Mouse (Mus musculus): ENCODE results near the gene 2300009A05Rik. TPM values are rescaled to one million over a fixed set of nuclear protein-coding genes. Genes with fewer than 3 reads are reported as not detected.
A peak's percentile ranks its signal among the peaks of the same experiment; 100 is the strongest.

Gene 2300009A05Rik
- polyA plus RNA-seq (2015; fragmentation: Nextera tagmentation; extraction: Ambion mirVana) = 54.2 and 55.3 TPM in 2 replicates

GRCm38 (mm10) chr9:63398611-63399462, at the start of gene 2300009A05Rik:
2300009A05Rik (minus strand) TSS chr9:63399246.
- peak within 1 kb of the TSS; percentile 77 for H3K9ac ChIP-seq (replicated peaks)
- H3K27me3 ChIP-seq (ENCODE audit: insufficient read depth, low read length) = no peaks in the 10 kb centered on the region
- no peaks in the 10 kb centered on the region for H3K36me3 ChIP-seq (replicated peaks; ENCODE audit: insufficient read depth, low read length)
- H3K4me2 ChIP-seq (ENCODE audit: low read depth, low read length) = peak within 1 kb of the TSS; percentile 98
- ATAC-seq (peak; percentile 99), DNase-seq (peak; percentile 97)
- peak within 1 kb of the TSS; percentile 77 for H3K4me3 ChIP-seq (ENCODE audit: low read depth, low read length)
- H3K27ac ChIP-seq (ENCODE audit: low read depth) = peak within 1 kb of the TSS; percentile 92
- WGBS (ENCODE audit: insufficient replicate concordance) = under 1% methylated on average over 67 of the region's 74 CpGs
- TF ChIP-seq EP300 (IDR thresholded peaks at IDR 0.05; ENCODE audit: low read depth) (no peak), CTCF (IDR thresholded peaks at IDR 0.05; ENCODE audit: low read depth) (peak; percentile 12)
- H3K4me1 ChIP-seq (ENCODE audit: insufficient read depth) = peaks cover 4% of the 10 kb centered on the region
- no peaks in the 10 kb centered on the region for H3K9me3 ChIP-seq (ENCODE audit: low read length)

GRCm38 (mm10) chr9:63443695-63444094, 44.6 kb upstream of the 2300009A05Rik start:
- no peaks in the 10 kb centered on the region for H3K4me1 ChIP-seq (ENCODE audit: insufficient read depth)
- no peaks in the 10 kb centered on the region for H3K27me3 ChIP-seq (ENCODE audit: insufficient read depth, low read length)
- no peak overlapping the region for H3K9ac ChIP-seq (replicated peaks)
- TF ChIP-seq CTCF (IDR thresholded peaks at IDR 0.05; ENCODE audit: low read depth) = no peak
- TF ChIP-seq EP300 (IDR thresholded peaks at IDR 0.05; ENCODE audit: low read depth) = no peak
- H3K9me3 ChIP-seq (ENCODE audit: low read length) = no peaks in the 10 kb centered on the region
- H3K4me3 ChIP-seq (ENCODE audit: low read depth, low read length) = no peak overlapping the region
- WGBS (ENCODE audit: insufficient replicate concordance) = 75% methylated on average over 6 of the region's 6 CpGs
- ATAC-seq = no peak
- H3K4me2 ChIP-seq (ENCODE audit: low read depth, low read length) = no peak overlapping the region
- no peaks in the 10 kb centered on the region for H3K36me3 ChIP-seq (replicated peaks; ENCODE audit: insufficient read depth, low read length)
- DNase-seq = no peak
- H3K27ac ChIP-seq (ENCODE audit: low read depth) = no peak overlapping the region

DNA sequence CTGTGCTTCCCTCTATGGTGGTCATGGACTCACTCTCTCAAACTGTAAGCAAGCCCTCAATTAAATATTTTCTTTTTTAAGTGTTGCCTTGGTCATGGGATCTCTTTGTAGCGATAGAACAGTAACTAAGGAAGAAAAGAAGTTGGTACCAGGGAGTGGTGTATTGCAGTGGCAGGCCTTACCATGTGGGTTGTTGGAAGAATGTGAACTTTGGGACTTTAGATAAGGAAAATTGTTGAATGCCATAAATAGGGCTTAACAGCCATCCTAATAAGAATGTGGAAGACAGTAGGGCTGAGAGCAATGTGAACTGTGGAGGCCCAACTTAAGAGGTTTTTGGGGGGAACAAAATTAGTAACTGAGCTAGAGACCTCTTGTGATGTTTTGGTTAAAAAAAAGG, 31.6 kb upstream of the 2300009A05Rik start:
- TF ChIP-seq CTCF (IDR thresholded peaks at IDR 0.05; ENCODE audit: low read depth) = no peak
- Histone ChIP-seq H3K36me3 (replicated peaks; ENCODE audit: insufficient read depth, low read length) (no peaks in the 10 kb centered on the region), H3K9me3 (ENCODE audit: low read length) (no peaks in the 10 kb centered on the region), H3K27me3 (ENCODE audit: insufficient read depth, low read length) (no peaks in the 10 kb centered on the region), H3K27ac (ENCODE audit: low read depth) (no peak overlapping the region), H3K4me1 (ENCODE audit: insufficient read depth) (no peaks in the 10 kb centered on the region), H3K4me3 (ENCODE audit: low read depth, low read length) (no peak overlapping the region), H3K4me2 (ENCODE audit: low read depth, low read length) (no peak overlapping the region), H3K9ac (replicated peaks) (no peak overlapping the region)
- DNase-seq (no peak), ATAC-seq (no peak)
- WGBS (ENCODE audit: insufficient replicate concordance) = 71% methylated on average over 1 of the region's 1 CpGs

- Histone ChIP-seq H3K36me3 (replicated peaks; ENCODE audit: insufficient read depth, low read length) (no peaks in the 10 kb centered on the region), H3K4me2 (ENCODE audit: low read depth, low read length) (no peak overlapping the region), H3K9me3 (ENCODE audit: low read length) (no peaks in the 10 kb centered on the region), H3K9ac (replicated peaks) (no peak overlapping the region), H3K27ac (ENCODE audit: low read depth) (no peak overlapping the region), H3K4me1 (ENCODE audit: insufficient read depth) (no peaks in the 10 kb centered on the region), H3K27me3 (ENCODE audit: insufficient read depth, low read length) (no peaks in the 10 kb centered on the region), H3K4me3 (ENCODE audit: low read depth, low read length) (no peak overlapping the region)
- 50% methylated on average over 9 of the region's 9 CpGs for WGBS (ENCODE audit: insufficient replicate concordance)
- DNase-seq (no peak), ATAC-seq (no peak)
- peak; percentile 20 for TF ChIP-seq CTCF (IDR thresholded peaks at IDR 0.05; ENCODE audit: low read depth)
- TF ChIP-seq EP300 (IDR thresholded peaks at IDR 0.05; ENCODE audit: low read depth) = no peak
Measured at GRCm38 (mm10) chr9:63421096-63421736, 22.2 kb upstream of the 2300009A05Rik start.

- ATAC-seq = no peak
- Histone ChIP-seq H3K4me2 (ENCODE audit: low read depth, low read length) (no peak overlapping the region), H3K27me3 (ENCODE audit: insufficient read depth, low read length) (no peaks in the 10 kb centered on the region), H3K4me3 (ENCODE audit: low read depth, low read length) (no peak overlapping the region), H3K27ac (ENCODE audit: low read depth) (no peak overlapping the region), H3K4me1 (ENCODE audit: insufficient read depth) (no peaks in the 10 kb centered on the region), H3K9ac (replicated peaks) (no peak overlapping the region), H3K36me3 (replicated peaks; ENCODE audit: insufficient read depth, low read length) (no peaks in the 10 kb centered on the region), H3K9me3 (ENCODE audit: low read length) (no peaks in the 10 kb centered on the region)
- DNase-seq = no peak
- 65% methylated on average over 6 of the region's 6 CpGs for WGBS (ENCODE audit: insufficient replicate concordance)
- TF ChIP-seq EP300 (IDR thresholded peaks at IDR 0.05; ENCODE audit: low read depth) = no peak
Measured at GRCm38 (mm10) chr9:63420396-63420795, 21.4 kb upstream of the 2300009A05Rik start.

DNA sequence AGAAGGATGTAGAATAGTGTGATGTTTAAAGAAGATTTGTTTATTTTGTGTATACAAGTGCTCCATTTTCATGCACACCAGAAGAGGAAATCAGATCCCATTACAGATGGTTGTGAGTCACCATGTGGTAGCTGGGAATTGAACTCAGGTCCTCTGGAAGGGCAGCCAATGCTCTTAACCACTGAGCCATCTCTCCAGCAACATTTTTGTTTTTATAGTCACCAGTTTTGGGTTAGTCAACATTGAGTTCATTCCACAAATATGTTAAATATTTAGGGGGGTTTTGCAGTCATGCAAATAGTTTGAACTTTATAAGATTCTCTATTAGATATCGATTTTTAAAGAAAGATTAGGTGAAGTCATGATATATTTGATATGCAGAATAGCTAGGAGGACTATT, 1.1 kb upstream of the 2300009A05Rik start:
- H3K36me3 ChIP-seq (replicated peaks; ENCODE audit: insufficient read depth, low read length) = no peaks in the 10 kb centered on the region
- 89% methylated on average over 1 of the region's 1 CpGs for WGBS (ENCODE audit: insufficient replicate concordance)
- DNase-seq = no peak
- peaks cover 4% of the 10 kb centered on the region for H3K4me1 ChIP-seq (ENCODE audit: insufficient read depth)
- H3K9me3 ChIP-seq (ENCODE audit: low read length) = no peaks in the 10 kb centered on the region
- no peak overlapping the region for H3K4me2 ChIP-seq (ENCODE audit: low read depth, low read length)
- H3K9ac ChIP-seq (replicated peaks) = no peak overlapping the region
- no peaks in the 10 kb centered on the region for H3K27me3 ChIP-seq (ENCODE audit: insufficient read depth, low read length)
- no peak for ATAC-seq
- H3K27ac ChIP-seq (ENCODE audit: low read depth) = no peak overlapping the region
- no peak overlapping the region for H3K4me3 ChIP-seq (ENCODE audit: low read depth, low read length)
- TF ChIP-seq CTCF (IDR thresholded peaks at IDR 0.05; ENCODE audit: low read depth) (no peak), EP300 (IDR thresholded peaks at IDR 0.05; ENCODE audit: low read depth) (no peak)
